Mouse (Mus musculus) bone marrow macrophage, adult 2 months (primary cell): ENCODE measurements around the gene Tnks1bp1.

ENCODE experiments used
- CTCF ChIP-seq: IDR thresholded peaks from 2 replicates; pipeline ENCODE4 v1.5.1; 2012; ENCODE audit warnings: low read depth, mild to moderate bottlenecking, low read length, moderate library complexity
- POLR2A ChIP-seq: IDR thresholded peaks from 2 replicates; pipeline ENCODE4 v1.6.1; 2012; ENCODE audit warnings: mild to moderate bottlenecking, low read depth, low read length, borderline replicate concordance

- no peak for TF ChIP-seq POLR2A
- no peak for TF ChIP-seq CTCF
Measured at GRCm38 (mm10) chr2:85038336-85038735, 9.5 kb upstream of the Tnks1bp1 start.
